12 mouse cellular contexts compared by ENCODE assay signal in the genomic region with DNA sequence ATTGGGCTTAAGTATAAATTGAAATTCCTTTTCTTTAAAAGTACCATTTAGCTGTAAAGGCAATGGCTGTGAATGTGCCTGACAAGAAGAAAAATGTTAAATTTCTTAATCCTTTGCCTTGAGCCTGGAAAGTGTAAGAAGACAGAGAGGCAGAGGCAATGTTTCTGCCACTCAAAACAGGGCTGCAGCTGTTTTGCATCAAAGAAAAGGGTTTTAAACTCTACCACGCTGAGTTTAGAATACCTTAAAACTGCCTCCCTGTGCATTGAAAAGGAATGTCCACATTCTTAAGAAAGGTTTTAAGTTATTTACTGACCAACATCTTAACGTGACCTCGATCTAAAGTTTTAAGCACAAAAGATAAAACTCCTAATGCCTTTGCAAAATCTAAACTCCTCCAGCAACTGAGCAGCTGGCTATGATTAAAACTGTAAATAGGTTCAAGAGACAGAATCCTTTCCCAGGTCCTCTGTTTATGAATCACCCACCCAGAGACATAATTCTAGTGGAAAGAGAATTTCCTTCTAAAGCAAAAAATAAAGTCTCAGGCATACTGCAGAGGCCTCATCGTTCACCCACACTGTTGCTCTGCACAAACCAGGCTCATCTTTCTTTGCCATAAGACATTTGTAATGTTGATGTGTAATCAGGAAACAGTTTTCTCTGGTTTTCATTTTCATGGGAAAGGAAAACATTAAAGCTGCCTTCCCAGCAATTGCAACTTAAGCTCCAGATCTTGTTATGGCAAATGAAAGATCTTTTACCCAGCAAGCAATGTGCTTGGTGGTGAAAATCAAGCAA. TPM values are rescaled to one million over a fixed set of nuclear protein-coding genes. Genes with fewer than 3 reads are reported as not detected.
DNase-seq lines count a peak whose midpoint lies in the region; ATAC-seq and TF ChIP-seq lines count a peak whose summit lies in the region.
"Had no signal": no experiment of that assay in that cellular context is flagged by ENCODE, and none has a peak within 500 bp of the region (broad histone marks: within the 10 kb centered on the region; RNA-seq: fewer than 3 reads in every experiment).

No protein-coding gene starts in this region.

- H3K4me2 ChIP-seq in heart, embryonic 16.5 days (ENCODE audit: low read depth, low read length) = no peak overlapping the region
- H3K4me2 ChIP-seq in embryonic facial prominence, embryonic 11.5 days (ENCODE audit: low read depth, low read length) = no peak overlapping the region
- no peak overlapping the region for H3K4me2 ChIP-seq in limb, embryonic 14.5 days (replicated peaks; ENCODE audit: low read depth, low read length, severe bottlenecking)
- H3K4me2 ChIP-seq: forebrain, embryonic 12.5 days had no signal

- H3K9ac ChIP-seq in heart, embryonic 16.5 days (ENCODE audit: low read length) = no peak overlapping the region
- H3K9ac ChIP-seq in MEL (ENCODE audit: control insufficient read depth, low read depth, low read length, poor library complexity, severe bottlenecking) = no peak overlapping the region
- H3K9ac ChIP-seq in embryonic facial prominence, embryonic 11.5 days (replicated peaks; ENCODE audit: low read length) = 0 out of 2 replicates have a peak overlapping the region, but pooled peaks have one; percentile 22
- H3K9ac ChIP-seq in limb, embryonic 14.5 days (ENCODE audit: low read depth, low read length, severe bottlenecking) = no peak overlapping the region
- H3K9ac ChIP-seq: forebrain, embryonic 12.5 days had no signal

- no peak for TF ChIP-seq CTCF in MEL (IDR thresholded peaks at IDR 0.05 in 2 of 3, conservative IDR thresholded peaks at IDR 0.05 in 1 of 3; ENCODE audit: control insufficient read depth in 1 of 3, insufficient read depth in 1 of 3, low read depth in 2 of 3, low read length in 3 of 3, poor library complexity in 1 of 3, severe bottlenecking in 1 of 3)

- ATAC-seq in heart, embryonic 16.5 days (replicated peaks; ENCODE audit: extremely low read depth, insufficient read depth, low FRiP score) = no peak
- peak; percentile 56; the same call in 1 of the 2 replicates for ATAC-seq in embryonic facial prominence, embryonic 11.5 days (replicated peaks; ENCODE audit: insufficient number of reproducible peaks, low FRiP score, low TSS enrichment, low read depth)
- ATAC-seq in limb, embryonic 14.5 days (ENCODE audit: low FRiP score, low read depth) = peak; percentile 63; the same call in 1 of the 2 replicates
- ATAC-seq: activated CD4-positive, CD25-positive, alpha-beta regulatory T cell, adult 4 months; midbrain, embryonic 16.5 days had no signal

- H3K4me3 ChIP-seq in heart, embryonic 16.5 days (ENCODE audit: low read length) = no peak overlapping the region
- no peak overlapping the region for H3K4me3 ChIP-seq in MEL (ENCODE audit: control insufficient read depth in 1 of 2, insufficient read depth in 1 of 2, low read depth in 2 of 2, low read length in 2 of 2)
- no peak overlapping the region for H3K4me3 ChIP-seq in embryonic facial prominence, embryonic 11.5 days (ENCODE audit: low read depth, low read length)
- no peak overlapping the region for H3K4me3 ChIP-seq in limb, embryonic 14.5 days (replicated peaks; ENCODE audit: low read length)
- H3K4me3 ChIP-seq: forebrain, embryonic 12.5 days had no signal

- no peak for TF ChIP-seq POLR2A in MEL (IDR thresholded peaks at IDR 0.05; ENCODE audit: control insufficient read depth in 1 of 2, insufficient read depth in 1 of 2, low read depth in 1 of 2, low read length in 2 of 2, poor library complexity in 1 of 2)
- no peak for TF ChIP-seq POLR2A in limb, embryonic 14.5 days (IDR thresholded peaks at IDR 0.05; ENCODE audit: borderline replicate concordance, extremely low read depth, insufficient read depth, insufficient read length)

- DNase-seq in heart, postnatal 14 days = no peak
- no peak for DNase-seq in MEL (ENCODE audit: low read depth, low spot score)
- DNase-seq in embryonic facial prominence, embryonic 11.5 days (ENCODE audit: low spot score) = peak; percentile 78
- peak; percentile 63 for DNase-seq in limb, embryonic 14.5 days (ENCODE audit: low spot score)
- DNase-seq in retina, postnatal 1 day = no peak
- no peak for DNase-seq in urinary bladder, adult 2 months (ENCODE audit: low spot score)
- no peak for DNase-seq in thymus, postnatal 0 days (ENCODE audit: low spot score)

- WGBS in heart, embryonic 16.5 days = 37% methylated on average over 4 of the region's 4 CpGs
- 23% methylated on average over 4 of the region's 4 CpGs for WGBS in embryonic facial prominence, embryonic 11.5 days
- 8% methylated on average over 4 of the region's 4 CpGs for WGBS in limb, embryonic 14.5 days

- H3K79me2 ChIP-seq in MEL (ENCODE audit: control insufficient read depth, insufficient read depth, low read length, poor library complexity) = no peaks in the 10 kb centered on the region

- no peak for TF ChIP-seq RAD21 in MEL (IDR thresholded peaks at IDR 0.05; ENCODE audit: low read depth, low read length)

- no peaks in the 10 kb centered on the region for H3K9me3 ChIP-seq in heart, embryonic 16.5 days (replicated peaks; ENCODE audit: control insufficient read depth, low read length)
- H3K9me3 ChIP-seq in MEL (replicated peaks; ENCODE audit: insufficient read depth, low read length) = no peaks in the 10 kb centered on the region
- no peaks in the 10 kb centered on the region for H3K9me3 ChIP-seq in embryonic facial prominence, embryonic 11.5 days (replicated peaks; ENCODE audit: control insufficient read depth, low read length)
- no peaks in the 10 kb centered on the region for H3K9me3 ChIP-seq in limb, embryonic 14.5 days (ENCODE audit: control insufficient read depth, low read length)
- H3K9me3 ChIP-seq: forebrain, embryonic 12.5 days had no signal

- H3K27me3 ChIP-seq in heart, embryonic 16.5 days (ENCODE audit: control insufficient read depth, insufficient read depth, low read length) = no peaks in the 10 kb centered on the region
- H3K27me3 ChIP-seq in MEL (ENCODE audit: control insufficient read depth in 1 of 2, insufficient read depth in 2 of 2, low read length in 2 of 2) = no peaks in the 10 kb centered on the region
- no peaks in the 10 kb centered on the region for H3K27me3 ChIP-seq in embryonic facial prominence, embryonic 11.5 days (ENCODE audit: control insufficient read depth, insufficient read depth, low read length)
- H3K27me3 ChIP-seq in limb, embryonic 14.5 days (ENCODE audit: control insufficient read depth, insufficient read depth, low read length) = no peaks in the 10 kb centered on the region
- H3K27me3 ChIP-seq: CH12.LX; forebrain, embryonic 12.5 days had no signal

- H3K27ac ChIP-seq in heart, embryonic 16.5 days (ENCODE audit: low read length) = peak overlapping the region; percentile 38
- peak overlapping the region; percentile 47; the same call in 1 of the 2 replicates for H3K27ac ChIP-seq in MEL (ENCODE audit: control insufficient read depth, low read depth, low read length)
- H3K27ac ChIP-seq in embryonic facial prominence, embryonic 11.5 days (replicated peaks; ENCODE audit: low read depth, low read length) = peak overlapping the region; percentile 87
- H3K27ac ChIP-seq in limb, embryonic 14.5 days (replicated peaks; ENCODE audit: low read depth, low read length) = peak overlapping the region; percentile 75
- H3K27ac ChIP-seq: forebrain, embryonic 12.5 days had no signal

- no peaks in the 10 kb centered on the region for H3K36me3 ChIP-seq in heart, embryonic 16.5 days (ENCODE audit: control insufficient read depth, insufficient read depth)
- peaks cover 0 to 23% of the 10 kb centered on the region in 2 experiments; a peak in 2 of 4 replicates for H3K36me3 ChIP-seq in MEL (ENCODE audit: control insufficient read depth in 1 of 2, insufficient read depth in 2 of 2, low read length in 2 of 2)
- no peaks in the 10 kb centered on the region for H3K36me3 ChIP-seq in embryonic facial prominence, embryonic 11.5 days (replicated peaks; ENCODE audit: control insufficient read depth, insufficient read depth, low read depth, low read length)
- no peaks in the 10 kb centered on the region for H3K36me3 ChIP-seq in limb, embryonic 14.5 days (ENCODE audit: control insufficient read depth, insufficient read depth, low read length)
- H3K36me3 ChIP-seq: forebrain, embryonic 12.5 days had no signal

- H3K4me1 ChIP-seq in heart, embryonic 16.5 days (ENCODE audit: control insufficient read depth, insufficient read depth, low read length) = no peaks in the 10 kb centered on the region; the same call in 1 of the 2 replicates
- peaks cover 7 to 14% of the 10 kb centered on the region in 2 experiments; a peak in 3 of 4 replicates for H3K4me1 ChIP-seq in MEL (ENCODE audit: control insufficient read depth in 1 of 2, insufficient read depth in 2 of 2, low read length in 2 of 2)
- H3K4me1 ChIP-seq in embryonic facial prominence, embryonic 11.5 days (ENCODE audit: control insufficient read depth, insufficient read depth, low read length) = no peaks in the 10 kb centered on the region
- H3K4me1 ChIP-seq in limb, embryonic 14.5 days (ENCODE audit: control insufficient read depth, insufficient read depth, low read length) = peaks cover 23% of the 10 kb centered on the region
- H3K4me1 ChIP-seq: forebrain, embryonic 12.5 days had no signal

- TF ChIP-seq EP300 in MEL (IDR thresholded peaks at IDR 0.05; ENCODE audit: low read depth in 1 of 2, low read length in 2 of 2) = no peak

- intact Hi-C loops in heart, postnatal 14 days (cut with DNase I) = loop anchor here (10.0 kb wide), 1 partner anchor 426 kb away; no protein-coding TSS in a partner anchor

TF ChIP-seq in MEL, 35 proteins besides CTCF, POLR2A, EP300 and RAD21 (continues in another document):
- TF ChIP-seq JUND (IDR thresholded peaks at IDR 0.05; ENCODE audit: low read depth, low read length) = no peak
- no peak for TF ChIP-seq BHLHE40 (IDR thresholded peaks at IDR 0.05; ENCODE audit: borderline replicate concordance, low read depth, low read length)
- TF ChIP-seq KAT2A (conservative IDR thresholded peaks at IDR 0.05; ENCODE audit: low read depth, low read length) = no peak
- no peak for TF ChIP-seq GATA1 (IDR thresholded peaks at IDR 0.05; ENCODE audit: low read depth, low read length)
- no peak for TF ChIP-seq ZKSCAN1 (IDR thresholded peaks at IDR 0.05; ENCODE audit: low read depth, low read length)
- no peak for TF ChIP-seq POLR2AphosphoS5 (IDR thresholded peaks at IDR 0.05; ENCODE audit: borderline replicate concordance, low read depth, low read length)

RNA-seq across cellular contexts. Expression of gene Wdr75, which starts 34.1 kb away (rescaled TPM):
- 32.7 and 34.9 TPM in 2 replicates for polyA plus RNA-seq in heart, embryonic 16.5 days (2015; fragmentation: Nextera tagmentation; extraction: Ambion mirVana)
- total RNA-seq in heart, postnatal 14 days (2021) = 10 to 100 TPM; 15.0 to 20.8 TPM
- total RNA-seq in MEL (2012; rRNA removed) = 171 and 195 TPM in 2 replicates
- polyA plus RNA-seq in MEL (2012; ENCODE audit: insufficient read depth in 1 of 2, insufficient read length in 2 of 2, low read depth in 1 of 2, low replicate concordance in 2 of 2, missing spikeins in 1 of 2) = 100 to 1,000 TPM; 193 to 279 TPM
- 102 and 114 TPM in 2 replicates for polyA plus RNA-seq in embryonic facial prominence, embryonic 11.5 days (2014; fragmentation: Nextera tagmentation; extraction: Ambion mirVana)
- 60.6 and 69.1 TPM in 2 replicates for polyA plus RNA-seq in limb, embryonic 14.5 days (2012; rRNA removed)
- polyA plus RNA-seq in limb, embryonic 14.5 days (2014; fragmentation: Nextera tagmentation; extraction: Ambion mirVana) = 64.1 and 67.6 TPM in 2 replicates
- polyA plus RNA-seq in urinary bladder, adult 2 months (2012; rRNA removed) = 28.7 and 29.6 TPM in 2 replicates
- 65.2 and 68.7 TPM in 2 replicates for polyA plus RNA-seq in thymus, postnatal 0 days (2015; fragmentation: Nextera tagmentation; extraction: Ambion mirVana)

Comparison
In these comparisons a context has a peak if more than half of its experiments do, and no peak if none do; other contexts are left out.
1. DNase-seq: peak in embryonic facial prominence, embryonic 11.5 days (single experiment) and limb, embryonic 14.5 days (single experiment); none in heart, postnatal 14 days (0 of 2), MEL (single experiment), retina, postnatal 1 day (single experiment), urinary bladder, adult 2 months (single experiment) and thymus, postnatal 0 days (single experiment).
2. Peak in every context shown above with its lines, with median percentiles within 50 percentile points of each other: H3K27ac ChIP-seq.